Mouse (Mus musculus) liver, adult 2 months (tissue): Measurements from ENCODE around the gene Ushbp1.

Source experiments
- CTCF ChIP-seq: fragments of 200-500 bp; IDR thresholded peaks from 2 replicates; pipeline ENCODE4 v1.5.1; 2011; ENCODE audit warnings: low read depth, low read length, control low read depth
- POLR2A ChIP-seq: fragments of 200-500 bp; IDR thresholded peaks from 2 replicates; pipeline ENCODE4 v1.6.1; 2011; ENCODE audit warnings: low read length, control low read depth; ENCODE audit not compliant: insufficient read depth; ENCODE audit errors: extremely low read depth

- TF ChIP-seq POLR2A (no peak), CTCF (no peak)
Measured at GRCm38 (mm10) chr8:71368366-71368765, 27.2 kb downstream of the Ushbp1 start.
